Mouse (Mus musculus) gastrocnemius, postnatal 36 days (tissue): Measurements from ENCODE around the gene Ercc5. TPM values are rescaled to one million over a fixed set of nuclear protein-coding genes. Genes with fewer than 3 reads are reported as not detected.

Source experiments
- DNase-seq, 2 experiments: peaks; one replicate each; pipeline ENCODE4 v3.0.0; 2022
- intact Hi-C: fragments of 180-260 bp; cut with DNase I; formaldehyde crosslinking; loops from one replicate; pipeline ENCODE4 v1.15.1; 2025
- total RNA-seq, 2 experiments: library from RNA; stranded (reverse); gene quantifications; 2 replicates each; pipeline ENCODE4 v1.2.3; 2021

The Ercc5 gene
- total RNA-seq, 2 experiments from 2014 or later = 13.5 to 15.7 TPM

GRCm38 (mm10) chr1:44167859-44168383, 20.4 kb downstream of the Ercc5 start:
- intact Hi-C loops = no loop called here
- no peak for DNase-seq

GRCm38 (mm10) chr1:44172656-44173055, 25.1 kb downstream of the Ercc5 start:
- intact Hi-C loops = no loop called here
- DNase-seq = no peak

DNA sequence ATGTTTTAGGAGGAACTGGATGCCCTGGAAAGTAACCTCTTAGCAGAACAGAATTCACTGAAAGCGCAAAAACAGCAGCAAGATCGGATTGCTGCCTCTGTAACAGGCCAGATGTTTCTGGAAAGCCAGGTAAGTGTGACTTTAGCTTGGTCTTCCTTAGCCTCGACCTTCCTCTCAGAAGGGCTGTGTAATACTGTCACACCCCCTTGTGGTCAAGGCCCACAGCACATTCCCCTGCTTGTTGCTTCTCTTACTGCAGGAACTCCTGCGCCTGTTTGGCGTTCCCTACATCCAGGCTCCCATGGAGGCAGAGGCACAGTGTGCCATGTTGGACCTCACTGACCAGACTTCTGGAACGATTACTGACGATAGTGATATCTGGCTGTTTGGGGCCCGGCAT, 26.4 kb downstream of the Ercc5 start:
- intact Hi-C loops = no loop called here
- DNase-seq = no peak

GRCm38 (mm10) chr1:44178086-44178485, 30.5 kb downstream of the Ercc5 start:
- no peak for DNase-seq
- intact Hi-C loops = no loop called here

DNA sequence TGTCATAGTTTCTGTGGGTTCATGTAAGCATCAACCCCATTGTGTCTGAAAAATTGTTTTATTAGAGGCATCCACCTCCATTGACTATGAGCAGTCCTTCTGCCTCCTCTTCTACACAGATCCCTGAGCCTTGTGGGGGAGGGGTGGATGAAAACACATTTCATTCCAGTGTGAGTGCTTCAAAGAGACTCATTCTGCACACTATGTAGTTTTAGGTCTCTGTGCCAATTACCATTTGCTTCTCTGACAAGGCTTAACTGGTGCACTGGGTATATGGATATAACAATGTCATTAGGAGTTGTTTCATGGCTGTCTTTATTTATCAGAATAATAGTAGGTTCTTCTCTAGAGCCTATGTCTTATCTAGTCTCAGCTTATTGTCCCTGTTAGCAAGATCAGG, 38.9 kb downstream of the Ercc5 start:
- intact Hi-C loops = no loop called here
- DNase-seq = no peak

DNA sequence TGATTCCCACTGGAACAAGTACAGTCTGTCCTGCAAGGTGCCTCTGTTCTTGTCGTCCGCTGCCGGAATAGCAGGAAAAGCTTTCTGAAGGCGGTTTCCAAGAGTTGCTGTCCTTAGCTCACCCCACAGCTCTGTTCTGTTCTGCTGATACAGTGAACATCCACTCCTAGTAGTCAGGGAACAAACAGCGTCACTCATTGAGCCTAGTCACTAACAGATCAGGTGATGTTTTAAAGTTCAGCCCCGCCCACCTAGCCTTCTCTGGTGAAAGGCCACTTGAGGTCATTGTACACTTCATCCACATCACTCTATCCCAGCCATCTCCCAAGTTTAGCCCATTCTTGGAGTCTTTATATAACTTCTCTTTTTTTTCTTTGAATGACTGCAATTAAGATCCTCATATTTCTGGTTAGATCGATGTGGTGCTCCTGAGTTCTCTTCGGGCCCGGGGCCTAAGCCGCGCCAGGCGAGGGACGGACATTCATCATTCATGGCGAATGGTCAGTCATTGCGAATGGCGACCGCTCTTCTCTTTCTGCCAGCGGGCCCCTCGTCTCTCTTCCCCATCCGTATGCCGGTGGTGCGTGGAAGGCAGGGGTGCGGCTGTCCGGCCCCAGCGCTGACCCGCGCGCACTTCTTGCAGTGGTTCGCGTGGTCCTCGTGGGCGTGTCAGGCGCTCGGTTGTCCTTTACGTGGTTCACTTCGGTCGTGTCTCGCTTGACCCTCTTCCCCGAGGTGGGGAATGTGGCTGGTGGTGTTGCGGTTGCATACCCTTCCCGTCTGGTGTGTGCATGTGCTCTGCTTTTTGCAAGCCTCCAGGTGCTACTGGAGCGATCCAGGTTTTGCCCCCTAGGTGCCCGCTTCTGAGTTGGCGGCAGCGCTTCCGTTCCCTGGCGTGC, 51.0 kb downstream of the Ercc5 start:
- intact Hi-C loops = no loop called here
- DNase-seq = peak; percentile 32 to 58

GRCm38 (mm10) chr1:44202876-44203275, 55.3 kb downstream of the Ercc5 start:
- intact Hi-C loops = no loop called here
- DNase-seq = no peak

GRCm38 (mm10) chr1:44214443-44214842, 66.9 kb downstream of the Ercc5 start:
- no peak for DNase-seq
- intact Hi-C loops = no loop called here

DNA sequence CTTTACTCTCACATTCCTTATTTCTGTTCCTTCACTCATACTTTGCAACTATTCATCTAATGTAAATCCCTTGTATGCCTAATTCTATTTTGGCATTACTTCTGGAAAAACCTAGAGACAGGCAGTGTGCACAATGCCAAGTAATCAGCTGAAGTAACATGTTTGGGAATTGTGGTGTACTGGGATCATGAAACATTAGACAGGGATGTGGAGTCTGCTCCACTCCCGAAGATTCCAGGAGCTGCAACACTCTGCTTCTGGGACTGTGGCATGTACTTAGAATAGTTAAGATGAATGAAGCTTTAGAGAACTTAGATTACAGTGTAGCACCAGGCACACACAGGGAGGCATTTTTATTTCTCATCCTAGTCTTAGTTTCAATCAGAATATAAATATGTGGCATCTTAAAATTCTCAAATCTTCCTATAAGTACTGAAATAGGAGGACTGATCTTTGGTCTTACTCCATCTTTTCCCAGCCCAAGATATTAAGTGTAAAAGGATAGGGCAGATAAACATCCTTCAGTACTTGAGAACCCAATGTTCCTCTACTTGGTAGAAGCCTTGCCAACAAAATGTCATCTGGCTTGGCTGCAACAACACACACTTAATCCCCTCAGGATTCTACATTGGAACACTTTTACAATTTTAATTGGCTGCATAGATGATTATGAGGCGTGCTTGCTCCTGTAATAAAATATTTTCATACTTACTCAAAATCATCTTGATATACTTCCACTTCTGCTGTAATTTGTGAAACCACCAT, 69.0 kb downstream of the Ercc5 start:
- intact Hi-C loops = no loop called here

DNA sequence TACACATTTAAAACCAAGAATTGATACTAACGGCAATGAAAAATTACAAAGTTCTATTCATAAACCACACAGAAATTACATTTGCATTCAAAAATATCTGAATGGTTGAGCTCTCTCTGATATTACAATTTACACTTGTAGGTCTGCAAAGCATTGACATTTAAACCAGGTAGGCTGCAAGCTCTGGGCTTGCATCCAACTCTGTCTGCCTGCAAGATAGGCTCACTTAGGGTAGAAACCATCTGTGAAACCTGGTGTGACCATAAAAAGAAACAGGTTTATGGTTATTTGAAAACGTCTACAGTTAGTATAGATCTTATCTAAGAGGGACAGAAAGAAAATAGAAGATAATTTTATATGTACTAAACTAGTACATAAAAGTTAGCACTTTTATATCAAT, 69.6 kb downstream of the Ercc5 start:
- no peak for DNase-seq
- intact Hi-C loops = no loop called here

More for the DNA sequence above, 69.0 kb downstream of the Ercc5 start:
- DNase-seq = no peak

- intact Hi-C loops = no loop called here
These were observed 71.3 kb downstream of the Ercc5 start, which contains the start of gene Mettl21e for GRCm38 (mm10) chr1:44218876-44219275. Gene Mettl21e, minus strand, starts transcription at chr1:44218961.

GRCm38 (mm10) chr1:44229044-44229443, 81.5 kb downstream of the Ercc5 start:
- DNase-seq = peak in 1 of 2 experiments; percentile 21
- intact Hi-C loops = loop anchor here (2.0 to 5.0 kb wide), 2 partner anchors 516 to 1083 kb away; partner anchors contain the start of gene Col3a1

More at GRCm38 (mm10) chr1:44218876-44219275, 71.3 kb downstream of the Ercc5 start, which contains the start of gene Mettl21e:
- DNase-seq = no peak

Other genes with a start within 250 kb of the Ercc5 start
- 10 to 100 TPM; 33.9 to 36.2 TPM for gene Tpp2, start 214.1 kb upstream of the Ercc5 start, total RNA-seq
- 100 to 1,000 TPM; 109 to 134 TPM for gene Mettl21c, start 127.7 kb upstream of the Ercc5 start, total RNA-seq
- not detected for gene Gm8251, start 85.8 kb upstream of the Ercc5 start, total RNA-seq
- gene Tex30, start 45.3 kb upstream of the Ercc5 start, total RNA-seq = 1 to 10 TPM; 3.4 to 4.7 TPM
- 1 to 10 TPM; 6.4 to 6.7 TPM for gene Kdelc1, start 28.9 kb upstream of the Ercc5 start, total RNA-seq
- gene Bivm, start 28.8 kb upstream of the Ercc5 start, total RNA-seq = 1 to 10 TPM; 4.7 to 5.1 TPM
- 10 to 100 TPM; 15.7 to 19.9 TPM for gene Mettl21e, start 71.2 kb downstream of the Ercc5 start, total RNA-seq